Mouse (Mus musculus): ENCODE data around the gene D930048N14Rik.

DNA sequence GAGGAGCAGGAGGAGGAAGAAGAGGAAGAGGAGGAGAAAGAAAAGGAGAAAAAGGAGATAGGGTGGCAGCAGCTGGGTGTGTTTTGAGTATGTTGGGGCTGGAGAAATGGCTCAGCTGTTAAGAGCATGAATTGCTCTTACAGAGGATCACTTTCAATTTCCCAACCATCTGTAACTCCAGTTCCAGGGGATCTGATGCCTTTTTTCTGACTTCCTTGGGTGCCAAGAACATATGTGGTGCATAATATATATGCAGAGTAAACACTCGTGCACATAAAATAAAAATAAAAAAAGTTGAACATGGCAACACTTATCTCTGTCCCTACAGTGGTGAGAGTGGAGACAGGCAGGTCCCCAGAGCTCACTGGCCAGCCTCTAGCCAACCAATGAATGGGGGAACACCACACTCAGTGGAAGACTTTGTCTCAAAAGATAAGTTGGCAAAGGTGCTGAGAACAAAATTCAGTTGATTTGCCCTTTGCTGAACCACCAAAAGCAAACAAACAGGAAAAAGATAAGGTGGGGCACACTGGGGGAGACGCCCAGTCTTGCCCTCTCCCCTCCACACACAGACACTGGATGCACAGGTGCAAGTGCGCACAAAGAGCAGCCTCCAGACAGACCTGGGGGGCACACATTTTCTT is 41.4 kb upstream of the D930048N14Rik start:
- TF ChIP-seq CTCF (IDR thresholded peaks at IDR 0.05; ENCODE audit: control insufficient read depth, insufficient read depth, insufficient replicate concordance, low read depth, low read length) (no peak), POLR2A (IDR thresholded peaks at IDR 0.05; ENCODE audit: control insufficient read depth, low read depth, low read length) (no peak)
